Mouse (Mus musculus) gastrocnemius, adult 18-20 months (tissue): ENCODE data around the gene Klhl26. TPM values are rescaled to one million over a fixed set of nuclear protein-coding genes. Genes with fewer than 3 reads are reported as not detected.

Source experiments
- DNase-seq: peaks from one replicate; pipeline ENCODE4 v3.0.0; 2021; ENCODE audit warnings: low spot score
- total RNA-seq, 2 experiments: library from RNA; stranded (reverse); gene quantifications; 2 replicates each; pipeline ENCODE4 v1.2.3; 2021

Gene Klhl26
- total RNA-seq, 2 experiments from 2014 or later = 7.7 to 8.3 TPM

GRCm38 (mm10) chr8:70447639-70448420, 28.9 kb downstream of the Klhl26 start:
- DNase-seq = peak; percentile 68

GRCm38 (mm10) chr8:70445988-70446387, 30.8 kb downstream of the Klhl26 start:
- no peak for DNase-seq

GRCm38 (mm10) chr8:70443326-70443725, 33.4 kb downstream of the Klhl26 start:
- DNase-seq = no peak

- DNase-seq = no peak
These were observed 35.2 kb downstream of the Klhl26 start for GRCm38 (mm10) chr8:70441565-70441964.

GRCm38 (mm10) chr8:70440246-70440645, 36.5 kb downstream of the Klhl26 start:
- DNase-seq = no peak

- no peak for DNase-seq
These were observed 37.0 kb downstream of the Klhl26 start for GRCm38 (mm10) chr8:70439848-70440179.

- DNase-seq = peak; percentile 97
These were observed 37.5 kb downstream of the Klhl26 start, which contains the start of gene Crtc1 for GRCm38 (mm10) chr8:70439055-70439847. TSS of gene Crtc1 (minus strand) at chr8:70439579.

- DNase-seq = no peak
These were observed 38.3 kb downstream of the Klhl26 start for GRCm38 (mm10) chr8:70438423-70438822.

GRCm38 (mm10) chr8:70435156-70435555, 41.6 kb downstream of the Klhl26 start:
- DNase-seq = no peak

GRCm38 (mm10) chr8:70432991-70433536, 43.7 kb downstream of the Klhl26 start:
- DNase-seq = no peak

- DNase-seq = no peak
These were observed 45.6 kb downstream of the Klhl26 start for GRCm38 (mm10) chr8:70431213-70431612.

GRCm38 (mm10) chr8:70426300-70426907, 50.4 kb downstream of the Klhl26 start:
- DNase-seq = no peak

- no peak for DNase-seq
These were observed 54.0 kb downstream of the Klhl26 start for GRCm38 (mm10) chr8:70422722-70423121.

GRCm38 (mm10) chr8:70421349-70422104, 55.2 kb downstream of the Klhl26 start:
- DNase-seq = no peak

- no peak for DNase-seq
These were observed 56.7 kb downstream of the Klhl26 start for GRCm38 (mm10) chr8:70419879-70420643.

- DNase-seq = no peak
These were observed 57.8 kb downstream of the Klhl26 start for GRCm38 (mm10) chr8:70418954-70419353.

GRCm38 (mm10) chr8:70417914-70418313, 58.9 kb downstream of the Klhl26 start:
- no peak for DNase-seq

GRCm38 (mm10) chr8:70416941-70417340, 59.8 kb downstream of the Klhl26 start:
- no peak for DNase-seq

- peak; percentile 17 for DNase-seq
These were observed 61.0 kb downstream of the Klhl26 start for GRCm38 (mm10) chr8:70415540-70416451.
